Mouse (Mus musculus) layer of hippocampus, adult 8-10 months (tissue): Measurements from ENCODE around the gene Plaur. TPM values are rescaled to one million over a fixed set of nuclear protein-coding genes. Genes with fewer than 3 reads are reported as not detected.
"Not testable (repeated sequence)": the region's sequence is repeated elsewhere in the genome, so short reads cannot be mapped to it uniquely, and the experiment has no call there.

Experiments
- DNase-seq, 2 experiments: peaks; one replicate each; pipeline ENCODE4 v3.0.0; 2022; ENCODE audit warnings: low spot score in 2 of 2
- total RNA-seq, 4 experiments: library from RNA; stranded (reverse); gene quantifications; 2 replicates each; pipeline ENCODE4 v1.2.4; 2022

Gene Plaur
- total RNA-seq, 4 experiments from 2014 or later = 0.87 to 8.3 (median 2.7) TPM

DNA sequence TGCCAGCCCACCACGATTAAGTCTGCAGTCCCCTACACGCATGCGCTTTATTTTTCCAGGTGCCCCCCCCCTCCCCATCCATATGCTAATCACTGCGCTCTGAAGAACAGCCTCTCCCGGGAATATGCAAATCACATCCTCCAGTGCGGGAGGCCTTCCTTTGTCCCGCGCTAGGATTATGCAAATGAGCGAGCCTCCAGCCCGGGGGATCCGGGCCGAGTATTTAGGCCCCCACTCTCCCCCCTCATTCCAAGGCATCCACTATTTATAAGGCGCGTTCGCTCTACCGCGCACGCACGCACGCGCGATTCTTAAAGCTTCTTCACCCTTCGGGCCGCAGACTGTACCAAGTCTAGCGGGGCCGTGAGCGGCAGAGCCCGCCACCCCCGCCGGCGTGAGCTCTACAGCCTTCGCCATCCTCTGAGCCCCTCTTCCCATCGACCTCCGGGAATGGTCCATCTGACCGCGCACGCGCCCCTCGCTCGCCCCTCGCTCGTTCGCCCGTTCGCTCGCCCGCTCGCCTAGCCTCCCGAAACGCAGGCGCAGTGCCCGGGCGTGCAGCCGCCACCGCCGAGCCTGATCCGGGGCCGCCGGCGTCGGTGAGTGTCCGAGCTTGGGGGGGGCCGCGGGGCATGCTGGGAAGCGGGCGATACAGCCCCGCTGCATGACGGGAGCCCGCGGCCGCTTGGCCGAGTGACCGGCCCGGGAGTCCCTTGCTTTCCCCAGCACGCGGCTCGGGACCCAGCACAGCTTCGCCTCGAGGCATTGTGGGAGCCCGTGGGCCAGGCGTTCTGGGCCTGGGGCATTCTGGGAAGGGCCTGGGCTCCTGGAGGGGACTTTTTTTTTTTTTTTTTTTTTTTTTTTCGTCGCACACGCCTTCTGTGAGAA is 44.8 kb downstream of the Plaur start, which contains the start of gene Zfp428:
Gene Zfp428, plus strand, starts transcription at position 169 of the 888 bp plus-strand sequence.
- DNase-seq = peak; percentile 77

DNA sequence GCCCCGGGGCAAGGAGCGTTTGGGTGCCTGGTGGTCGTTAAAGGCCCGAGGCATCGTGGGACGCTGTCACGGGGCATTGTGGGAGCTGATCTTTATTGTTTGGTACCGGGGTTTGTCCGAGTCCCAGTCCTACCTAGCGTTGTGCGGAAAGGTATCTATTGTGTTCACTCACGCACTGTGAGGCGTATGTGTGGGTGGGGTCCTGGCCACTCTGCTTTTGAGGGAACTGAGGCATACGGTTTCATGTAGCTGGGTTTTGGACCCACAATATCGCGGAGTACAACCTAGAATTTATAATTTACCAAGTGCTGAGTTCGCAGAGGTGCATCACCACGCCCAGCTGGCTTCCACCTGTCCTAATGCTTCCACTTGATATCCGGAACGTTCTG is 45.4 kb downstream of the Plaur start:
- no peak for DNase-seq

DNA sequence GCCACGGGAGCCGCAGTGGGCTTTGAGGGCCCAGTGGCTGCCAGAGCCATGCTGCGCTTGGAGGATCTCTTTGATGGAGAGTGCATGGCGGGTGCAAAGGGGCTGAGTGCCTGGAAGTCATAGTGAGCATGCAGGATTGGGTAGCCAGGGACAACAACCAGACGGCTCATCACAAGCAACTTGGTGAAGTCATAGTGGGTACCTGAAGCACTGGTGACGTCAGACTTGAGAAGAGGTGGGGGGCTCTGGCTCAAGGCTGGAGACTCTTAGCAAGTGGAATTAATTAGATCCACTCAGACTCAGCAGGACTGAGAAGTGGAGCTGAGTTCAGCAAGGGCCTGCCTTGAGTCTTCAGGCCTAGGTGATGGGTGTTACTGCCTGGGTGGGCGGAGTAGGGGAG is 50.1 kb downstream of the Plaur start, which contains the start of gene AC161166.1:
Gene AC161166.1, minus strand, starts transcription at position 101 of the 400 bp plus-strand sequence.
- DNase-seq = no peak

DNA sequence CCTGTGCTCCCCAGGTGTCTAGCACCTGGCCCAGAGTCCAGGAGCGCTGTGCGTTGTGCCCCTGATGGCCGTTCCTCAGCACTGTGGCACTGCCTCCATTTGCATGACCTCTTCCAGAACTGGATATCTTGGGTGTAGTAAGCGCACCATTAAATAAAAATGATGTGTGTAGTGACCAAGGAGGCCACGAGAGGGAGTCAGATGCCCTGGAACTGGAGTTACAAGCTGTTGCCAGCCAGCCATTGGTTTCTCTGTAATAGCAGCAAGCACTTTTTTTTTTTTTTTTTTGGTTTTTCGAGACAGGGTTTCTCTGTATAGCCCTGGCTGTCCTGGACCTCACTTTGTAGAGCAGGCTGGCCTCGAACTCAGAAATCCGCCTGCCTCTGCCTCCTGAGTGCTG is 54.0 kb downstream of the Plaur start:
- DNase-seq = peak in 1 of 2 experiments; percentile 50

DNA sequence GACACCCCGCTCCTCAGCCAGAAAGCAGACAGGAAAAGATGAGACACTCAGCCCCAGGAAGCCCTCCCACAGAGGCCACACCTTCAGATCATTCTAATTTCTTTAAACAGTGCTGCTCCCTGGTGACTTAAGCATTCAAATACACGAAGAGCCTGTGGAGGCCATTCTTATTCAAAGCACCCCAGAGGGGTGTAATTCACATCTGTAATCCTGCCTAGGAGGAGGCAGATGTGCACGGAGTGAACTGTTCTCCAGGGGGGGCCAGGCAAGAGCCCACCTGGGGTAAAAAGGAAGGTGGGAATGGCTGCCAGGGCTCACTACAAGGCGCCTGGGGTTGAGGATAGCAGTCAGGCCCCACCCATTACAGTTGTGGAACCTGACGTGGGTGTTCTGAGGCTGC is 54.8 kb downstream of the Plaur start:
- DNase-seq = no peak

DNA sequence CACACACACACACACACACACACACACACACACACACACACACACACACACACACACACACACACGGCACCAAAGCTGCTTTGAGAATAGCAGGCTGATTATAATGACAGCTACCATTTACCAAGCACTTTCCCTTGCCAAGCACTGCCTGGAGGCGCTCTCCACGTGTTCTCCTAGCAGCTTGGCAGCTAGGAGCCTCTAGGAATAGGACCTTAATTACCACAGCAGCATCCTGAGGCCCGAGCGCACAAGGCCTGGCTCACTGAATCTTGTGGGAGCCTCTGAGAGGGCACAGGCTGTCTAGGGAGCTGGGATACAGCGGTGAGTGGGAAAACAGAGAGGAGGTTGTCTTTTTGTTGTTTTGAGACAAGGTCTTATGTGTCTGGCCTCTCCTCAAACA is 55.4 kb downstream of the Plaur start:
- peak; percentile 59 to 66 for DNase-seq

DNA sequence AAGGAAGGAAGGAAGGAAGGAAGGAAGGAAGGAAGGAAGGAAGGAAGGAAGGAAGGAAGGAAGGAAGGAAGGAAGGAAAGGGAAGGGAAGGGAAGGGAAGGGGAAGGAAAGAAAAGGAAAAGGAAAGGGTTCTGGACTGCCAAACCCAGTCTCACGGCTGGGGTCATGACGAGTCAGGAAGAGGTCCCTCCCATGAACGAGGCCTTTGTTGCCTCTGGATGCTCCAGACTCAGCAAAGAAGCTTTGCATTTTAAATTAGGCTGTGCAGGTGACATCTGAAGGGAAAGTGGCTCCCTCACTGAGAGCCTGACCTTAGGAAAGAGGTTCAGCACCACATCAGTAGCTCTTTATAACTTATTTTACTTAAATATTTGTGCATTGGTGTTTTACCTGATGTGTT is 56.8 kb downstream of the Plaur start:
- DNase-seq = no peak

DNA sequence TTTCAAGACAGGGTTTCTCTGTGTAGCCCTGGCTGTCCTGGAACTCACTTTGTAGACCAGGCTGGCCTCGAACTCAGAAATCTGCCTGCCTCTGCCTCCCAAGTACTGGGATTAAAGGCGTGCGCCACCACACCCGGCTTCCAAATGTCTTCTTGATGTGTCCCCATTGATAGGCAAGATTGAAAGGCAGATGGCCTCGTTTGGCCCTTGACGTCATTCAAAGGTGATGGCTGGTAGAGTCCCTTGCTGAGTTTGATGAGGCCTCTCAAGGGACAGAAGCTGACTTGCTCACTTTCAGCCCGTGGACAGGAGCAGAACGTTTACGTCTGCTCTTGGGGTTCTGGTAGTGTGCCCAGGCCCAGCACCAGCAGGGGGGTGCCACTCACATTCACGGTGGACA is 57.8 kb downstream of the Plaur start:
- not testable (repeated sequence) for DNase-seq

DNA sequence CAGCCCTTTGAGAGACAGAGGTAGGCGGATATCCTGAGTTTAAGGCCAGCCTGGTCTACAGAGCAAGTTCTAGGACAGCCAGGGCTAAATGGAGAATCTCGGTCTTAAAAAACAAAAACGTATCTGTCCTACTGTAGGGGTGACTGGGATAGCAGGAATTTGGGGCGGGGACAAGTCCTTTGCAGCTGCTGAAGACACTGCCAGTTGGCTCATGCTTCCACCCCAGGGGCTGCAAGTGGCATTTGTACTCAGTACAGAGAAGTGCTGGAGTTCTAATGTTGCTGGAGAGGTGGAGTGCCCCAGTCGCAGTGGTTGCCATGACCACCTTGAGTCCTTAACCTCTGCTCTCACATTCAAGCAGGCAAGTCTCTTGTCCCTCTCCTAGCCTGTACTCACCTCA is 60.5 kb downstream of the Plaur start:
- DNase-seq = no peak

DNA sequence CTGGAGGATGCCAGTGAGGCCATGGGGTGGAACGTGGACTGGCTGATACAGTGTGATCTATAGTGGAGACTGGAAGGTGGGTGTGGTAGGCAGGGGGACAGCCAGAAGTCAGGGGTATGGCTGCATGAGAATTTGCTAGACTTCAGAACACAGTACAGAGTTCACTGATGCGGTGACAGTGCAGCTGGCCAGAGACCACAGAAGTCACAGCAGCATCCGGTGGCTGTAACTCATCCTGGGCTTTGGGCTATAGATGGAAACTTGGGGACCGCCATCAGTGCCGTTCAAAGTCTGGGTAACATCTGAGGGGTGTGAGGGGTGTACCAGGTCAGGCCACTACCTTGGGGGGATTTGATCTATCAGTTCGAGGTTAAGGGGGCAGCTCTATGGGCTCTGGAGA is 61.4 kb downstream of the Plaur start:
- DNase-seq = no peak

DNA sequence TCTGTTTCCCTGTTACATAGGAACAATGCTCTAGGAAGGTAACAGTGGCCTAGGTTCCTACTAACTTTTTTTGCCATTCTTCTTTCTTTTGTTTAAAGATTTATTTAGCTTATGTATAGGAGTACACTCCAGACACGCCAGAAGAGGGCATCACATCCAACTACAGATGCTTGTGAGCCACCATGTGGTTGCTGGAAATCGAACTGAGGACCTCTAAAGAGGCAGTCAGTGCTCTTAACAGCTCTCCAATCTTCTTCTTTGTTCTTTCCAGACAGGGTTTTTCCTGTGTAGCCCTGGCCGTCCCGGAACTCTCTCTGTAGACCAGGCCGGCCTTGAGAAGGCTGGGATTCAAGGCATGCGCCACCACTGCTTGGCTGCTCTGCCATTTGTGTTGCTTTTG is 62.7 kb downstream of the Plaur start:
- no peak for DNase-seq

Other genes with a start within 250 kb of the Plaur start
- gene Zfp109, start 224.9 kb upstream of the Plaur start, total RNA-seq = 10 to 100 TPM in 1 of 4 experiments, 1 to 10 TPM in 3; 8.0 to 10.8 (median 9.1) TPM
- gene Zfp108, start 207.7 kb upstream of the Plaur start, total RNA-seq = 10 to 100 TPM in 1 of 4 experiments, 1 to 10 TPM in 3; 8.0 to 10.2 (median 9.0) TPM
- gene Zfp93, start 192.1 kb upstream of the Plaur start, total RNA-seq = 10 to 100 TPM; 12.4 to 20.1 (median 13.8) TPM
- 10 to 100 TPM; 19.3 to 30.5 (median 24.7) TPM for gene Zfp61, start 161.3 kb upstream of the Plaur start, total RNA-seq
- 10 to 100 TPM; 14.4 to 18.3 (median 15.6) TPM for gene Zfp94, start 145.8 kb upstream of the Plaur start, total RNA-seq
- gene Tescl, start 128.5 kb upstream of the Plaur start, total RNA-seq = not detected
- not detected for gene Lypd5, start 113.3 kb upstream of the Plaur start, total RNA-seq
- gene Kcnn4, start 92.2 kb upstream of the Plaur start, total RNA-seq = 1 to 10 TPM in 1 of 4 experiments, under 1 TPM in 2, not detected in 1; 0.27 to 1.2 (median 0.90) TPM
- 10 to 100 TPM; 33.8 to 49.8 (median 44.0) TPM for gene Smg9, start 62.9 kb upstream of the Plaur start, total RNA-seq
- not detected for gene Irgc1, start 10.2 kb upstream of the Plaur start, total RNA-seq
- 100 to 1,000 TPM; 123 to 166 (median 143) TPM for gene Cadm4, start 19.5 kb downstream of the Plaur start, total RNA-seq
- gene Zfp428, start 44.5 kb downstream of the Plaur start, total RNA-seq = 10 to 100 TPM; 29.7 to 38.9 (median 34.5) TPM
- gene AC161166.1, start 50.0 kb downstream of the Plaur start, total RNA-seq = not detected
- 10 to 100 TPM; 53.6 to 65.2 (median 60.0) TPM for gene Irgq, start 68.2 kb downstream of the Plaur start, total RNA-seq
- gene Pinlyp, start 83.6 kb downstream of the Plaur start, total RNA-seq = under 1 TPM in 1 of 4 experiments, not detected in 3; 0.41 TPM
- 10 to 100 TPM; 32.9 to 44.7 (median 41.3) TPM for gene Xrcc1, start 83.8 kb downstream of the Plaur start, total RNA-seq
- 10 to 100 TPM; 10.9 to 15.8 (median 12.3) TPM for gene Ethe1, start 125.1 kb downstream of the Plaur start, total RNA-seq
- 1 to 10 TPM; 4.0 to 5.2 (median 4.9) TPM for gene Zfp575, start 125.2 kb downstream of the Plaur start, total RNA-seq
- gene Phldb3, start 148.3 kb downstream of the Plaur start, total RNA-seq = under 1 TPM; 0.27 to 0.73 (median 0.35) TPM
- gene Lypd3, start 174.1 kb downstream of the Plaur start, total RNA-seq = 1 to 10 TPM in 1 of 4 experiments, under 1 TPM in 3; 0.19 to 1.1 (median 0.34) TPM
- not detected for gene Tex101, start 214.2 kb downstream of the Plaur start, total RNA-seq
- gene BC049730, start 246.8 kb downstream of the Plaur start, total RNA-seq = not detected